Mouse (Mus musculus) lung, embryonic 15.5 days (tissue): ENCODE results near the gene Olfr1317. TPM values are rescaled to one million over a fixed set of nuclear protein-coding genes. Genes with fewer than 3 reads are reported as not detected.

Experiments
- ATAC-seq: fragments of 200-750 bp; cut with Nextera tagmentation; 2 replicates; pipeline ENCODE4 v1.8.0; 2017; ENCODE audit warnings: moderate number of reproducible peaks, borderline replicate concordance; ENCODE audit not compliant: low FRiP score, low TSS enrichment; ENCODE audit errors: extremely low read depth
- H3K27ac ChIP-seq: fragments of 300-500 bp; sonication (generic); 2 replicates; pipeline ENCODE4 v1.5.1; 2015; ENCODE audit warnings: moderate library complexity, mild to moderate bottlenecking, inconsistent platforms
- H3K27me3 ChIP-seq: fragments of 300-500 bp; sonication (generic); 2 replicates; pipeline ENCODE4 v1.6.1; 2015; ENCODE audit warnings: inconsistent platforms
- H3K36me3 ChIP-seq: fragments of 300-500 bp; sonication (generic); 2 replicates; pipeline ENCODE4 v1.6.1; 2015; ENCODE audit warnings: inconsistent platforms
- H3K4me1 ChIP-seq: fragments of 300-500 bp; sonication (generic); 2 replicates; pipeline ENCODE4 v1.6.1; 2015; ENCODE audit warnings: inconsistent platforms
- H3K4me2 ChIP-seq: fragments of 300-500 bp; sonication (generic); 2 replicates; pipeline ENCODE4 v1.6.1; 2015; ENCODE audit warnings: inconsistent platforms, mild to moderate bottlenecking, moderate library complexity
- H3K4me3 ChIP-seq: fragments of 300-500 bp; sonication (generic); 2 replicates; pipeline ENCODE4 v1.5.1; 2015; ENCODE audit warnings: mild to moderate bottlenecking, inconsistent platforms
- H3K9ac ChIP-seq: fragments of 300-500 bp; sonication (generic); 2 replicates; pipeline ENCODE4 v1.6.1; 2015; ENCODE audit warnings: inconsistent platforms
- H3K9me3 ChIP-seq: fragments of 300-500 bp; sonication (generic); 2 replicates; pipeline ENCODE4 v1.6.1; 2016; ENCODE audit warnings: inconsistent platforms
- WGBS: fragments of 180-500 bp; shearing (Covaris S2); methylation state at CpG from one replicate; pipeline ENCODE4 v1.1.7; 2015; 5-methylcytosine and 5-hydroxymethylcytosine counted together
- polyA plus RNA-seq: library from polyadenylated mRNA; unstranded; fragments of >200 nt; fragmentation: Nextera tagmentation; extraction: Ambion mirVana; gene quantifications from 2 replicates; pipeline ENCODE4 v1.2.1, GENCODE M21; 2015

Olfr1317 gene
- polyA plus RNA-seq: not detected in 2 replicates

DNA sequence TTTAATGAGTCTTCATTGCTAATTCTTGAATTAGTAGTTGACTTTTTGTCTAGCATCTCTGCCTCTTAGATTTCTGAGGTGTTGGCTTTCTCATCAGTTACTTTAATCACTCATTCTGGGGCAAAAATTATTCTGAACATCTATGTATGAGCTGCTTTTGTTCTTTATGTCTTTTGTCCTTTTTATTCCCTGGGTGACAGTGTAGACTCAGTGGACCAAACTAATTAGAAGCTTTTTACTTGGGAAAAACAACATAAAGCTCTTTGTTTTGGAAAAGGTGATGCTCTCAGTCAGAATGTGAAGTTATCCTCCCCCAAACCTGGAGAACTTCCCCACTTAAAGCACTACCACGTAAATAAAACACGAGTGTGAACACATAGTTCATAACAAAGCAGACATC, at the start of gene Olfr1317:
Gene Olfr1317, plus strand, starts transcription at position 301 of the 400 bp plus-strand sequence.
- Histone ChIP-seq H3K36me3 (no peaks in the 10 kb centered on the region), H3K4me2 (no peak within 1 kb of the TSS), H3K4me3 (no peak within 1 kb of the TSS), H3K27me3 (no peaks in the 10 kb centered on the region), H3K27ac (no peak within 1 kb of the TSS), H3K9ac (no peak within 1 kb of the TSS), H3K4me1 (no peaks in the 10 kb centered on the region), H3K9me3 (no peaks in the 10 kb centered on the region)
- 78% methylated on average over 2 of the region's 2 CpGs for WGBS
- no peak for ATAC-seq

DNA sequence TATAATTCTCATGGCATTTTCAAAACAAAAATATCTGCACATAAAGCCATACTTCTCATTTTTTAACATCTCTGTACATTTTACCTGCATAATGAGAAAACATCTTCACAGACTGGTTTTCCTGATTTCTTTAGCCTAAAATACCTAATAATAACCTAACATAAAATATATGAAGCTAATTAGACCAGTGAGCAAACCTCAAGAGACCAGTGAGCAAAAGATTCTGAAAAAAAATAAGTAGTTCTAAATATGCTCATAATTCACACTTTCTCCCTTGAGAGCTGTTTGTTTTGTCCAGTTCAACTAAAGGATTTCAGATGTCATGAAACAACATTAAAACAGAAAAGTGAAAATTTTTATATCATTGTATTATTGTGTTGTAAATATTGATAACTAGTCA, 43.4 kb upstream of the Olfr1317 start, which contains the start of gene Olfr1314:
Gene Olfr1314, minus strand, starts transcription at position 101 of the 400 bp plus-strand sequence.
- no peaks in the 10 kb centered on the region; the same call in 1 of the 2 replicates for H3K9me3 ChIP-seq
- H3K27me3 ChIP-seq: no peaks in the 10 kb centered on the region
- H3K27ac ChIP-seq: no peak within 1 kb of the TSS
- no peak for ATAC-seq
- H3K9ac ChIP-seq: no peak within 1 kb of the TSS
- H3K36me3 ChIP-seq: no peaks in the 10 kb centered on the region
- H3K4me1 ChIP-seq: no peaks in the 10 kb centered on the region
- H3K4me3 ChIP-seq: no peak within 1 kb of the TSS
- H3K4me2 ChIP-seq: no peak within 1 kb of the TSS

DNA sequence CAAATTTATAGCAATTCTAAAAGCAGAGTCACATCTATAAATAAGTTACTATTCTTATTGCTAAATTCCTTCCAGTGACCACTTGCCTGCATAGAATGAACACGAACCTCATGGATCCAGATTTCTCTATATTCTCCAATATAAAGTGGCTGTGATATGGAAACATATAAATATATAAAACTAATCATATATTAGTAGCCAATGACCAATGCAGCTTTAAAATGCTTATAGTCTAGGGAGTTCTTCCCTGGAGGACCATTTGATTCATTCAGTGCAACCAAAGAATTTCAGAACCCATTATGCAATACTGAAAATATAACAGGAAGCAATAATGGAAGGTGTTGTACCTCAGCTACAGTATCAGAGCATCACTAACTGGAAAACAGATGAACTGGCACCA, 24.8 kb upstream of the Olfr1317 start, which contains the start of gene Olfr1315-ps1:
Gene Olfr1315-ps1, minus strand, starts transcription at position 101 of the 400 bp plus-strand sequence.
- ATAC-seq: no peak
- H3K4me2 ChIP-seq: no peak within 1 kb of the TSS
- 72% methylated on average over 1 of the region's 1 CpGs for WGBS

DNA sequence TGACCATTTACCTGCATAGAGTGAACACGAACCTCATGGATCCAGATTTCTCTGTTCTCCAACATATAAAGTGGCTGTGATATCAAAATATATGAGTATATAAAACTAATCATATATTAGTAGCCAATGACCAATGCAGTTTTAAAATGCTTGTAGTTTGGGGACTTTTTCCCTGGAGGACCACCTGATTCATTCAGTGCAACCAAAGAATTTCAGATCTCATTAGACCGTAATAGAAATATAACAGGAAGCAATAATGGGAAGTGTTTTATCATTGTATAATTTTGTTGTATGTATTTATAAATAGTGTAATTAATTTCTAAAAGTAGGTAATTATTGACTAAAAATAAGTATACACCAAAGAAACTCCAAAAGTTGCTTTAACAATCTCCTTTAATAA, 5.3 kb upstream of the Olfr1317 start, which contains the start of gene Olfr1316:
Gene Olfr1316, minus strand, starts transcription at position 101 of the 400 bp plus-strand sequence.
- Histone ChIP-seq H3K36me3 (no peaks in the 10 kb centered on the region), H3K27me3 (no peaks in the 10 kb centered on the region), H3K4me1 (no peaks in the 10 kb centered on the region), H3K4me3 (no peak within 1 kb of the TSS), H3K27ac (no peak within 1 kb of the TSS), H3K9ac (no peak within 1 kb of the TSS), H3K4me2 (no peak within 1 kb of the TSS), H3K9me3 (no peaks in the 10 kb centered on the region)
- no peak for ATAC-seq
- WGBS: 73% methylated on average over 2 of the region's 2 CpGs

More for the DNA sequence above, 24.8 kb upstream of the Olfr1317 start, which contains the start of gene Olfr1315-ps1:
- Histone ChIP-seq H3K27ac (no peak within 1 kb of the TSS), H3K27me3 (no peaks in the 10 kb centered on the region), H3K9ac (no peak within 1 kb of the TSS), H3K36me3 (no peaks in the 10 kb centered on the region), H3K4me3 (no peak within 1 kb of the TSS), H3K9me3 (no peaks in the 10 kb centered on the region), H3K4me1 (no peaks in the 10 kb centered on the region)

DNA sequence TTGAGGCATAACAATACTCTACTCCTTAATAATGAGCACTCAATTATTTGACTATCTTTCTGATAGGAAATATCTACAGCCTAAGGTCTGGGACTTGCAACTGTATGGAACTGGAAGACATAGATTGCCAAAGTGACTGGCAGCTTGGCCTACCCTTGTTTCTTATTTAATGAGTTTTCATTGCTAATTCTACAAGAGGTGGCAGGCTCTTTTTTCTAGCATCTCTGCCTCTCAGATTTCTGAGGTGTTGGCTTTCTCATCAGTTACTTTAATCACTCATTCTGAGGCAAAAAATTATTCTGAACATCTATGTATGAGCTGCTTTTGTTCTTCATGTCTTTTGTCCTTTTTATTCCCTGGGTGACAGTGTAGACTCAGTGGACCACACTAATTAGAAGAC, 13.8 kb downstream of the Olfr1317 start, which contains the start of gene Olfr1318:
Gene Olfr1318, plus strand, starts transcription at position 301 of the 400 bp plus-strand sequence.
- no peak for ATAC-seq
- Histone ChIP-seq H3K36me3 (no peaks in the 10 kb centered on the region), H3K27me3 (no peaks in the 10 kb centered on the region), H3K9me3 (no peaks in the 10 kb centered on the region), H3K9ac (no peak within 1 kb of the TSS), H3K27ac (no peak within 1 kb of the TSS), H3K4me2 (no peak within 1 kb of the TSS), H3K4me1 (no peaks in the 10 kb centered on the region), H3K4me3 (no peak within 1 kb of the TSS)

Other genes with a start within 250 kb of the Olfr1317 start
- not detected in 2 replicates for gene Olfr1306, start 224.1 kb upstream of the Olfr1317 start, polyA plus RNA-seq
- 0.01 TPM in 1 of 2 replicates, not detected in the other for gene Olfr1307, start 190.9 kb upstream of the Olfr1317 start, polyA plus RNA-seq
- gene Olfr1308, start 175.4 kb upstream of the Olfr1317 start, polyA plus RNA-seq: not detected in 2 replicates
- not detected in 2 replicates for gene Olfr1309, start 150.0 kb upstream of the Olfr1317 start, polyA plus RNA-seq
- not detected in 2 replicates for gene Olfr1310, start 127.6 kb upstream of the Olfr1317 start, polyA plus RNA-seq
- gene Olfr1311, start 115.9 kb upstream of the Olfr1317 start, polyA plus RNA-seq: not detected in 2 replicates
- gene Olfr1312, start 90.1 kb upstream of the Olfr1317 start, polyA plus RNA-seq: not detected in 2 replicates
- not detected in 2 replicates for gene Olfr1313, start 62.5 kb upstream of the Olfr1317 start, polyA plus RNA-seq
- gene Olfr1314, start 43.5 kb upstream of the Olfr1317 start, polyA plus RNA-seq: not detected in 2 replicates
- gene Olfr1315-ps1, start 24.9 kb upstream of the Olfr1317 start, polyA plus RNA-seq: not detected in 2 replicates
- not detected in 2 replicates for gene Olfr1316, start 5.4 kb upstream of the Olfr1317 start, polyA plus RNA-seq
- gene Olfr1318, start 13.9 kb downstream of the Olfr1317 start, polyA plus RNA-seq: not detected in 2 replicates
- gene Lpcat4, start 99.1 kb downstream of the Olfr1317 start, polyA plus RNA-seq: 16.3 and 17.3 TPM in 2 replicates
- gene Nutm1, start 119.0 kb downstream of the Olfr1317 start, polyA plus RNA-seq: not detected in 2 replicates
- 182 and 204 TPM in 2 replicates for gene Nop10, start 121.6 kb downstream of the Olfr1317 start, polyA plus RNA-seq
- 6.8 and 9.3 TPM in 2 replicates for gene Slc12a6, start 125.5 kb downstream of the Olfr1317 start, polyA plus RNA-seq
- gene Gm21985, start 126.0 kb downstream of the Olfr1317 start, polyA plus RNA-seq: not detected in 2 replicates
- gene Emc4, start 227.7 kb downstream of the Olfr1317 start, polyA plus RNA-seq: 107 and 113 TPM in 2 replicates
- 39.4 and 40.2 TPM in 2 replicates for gene Katnbl1, start 238.9 kb downstream of the Olfr1317 start, polyA plus RNA-seq